Comparison of ENCODE assay signal across 10 mouse cellular contexts in the genomic region with DNA sequence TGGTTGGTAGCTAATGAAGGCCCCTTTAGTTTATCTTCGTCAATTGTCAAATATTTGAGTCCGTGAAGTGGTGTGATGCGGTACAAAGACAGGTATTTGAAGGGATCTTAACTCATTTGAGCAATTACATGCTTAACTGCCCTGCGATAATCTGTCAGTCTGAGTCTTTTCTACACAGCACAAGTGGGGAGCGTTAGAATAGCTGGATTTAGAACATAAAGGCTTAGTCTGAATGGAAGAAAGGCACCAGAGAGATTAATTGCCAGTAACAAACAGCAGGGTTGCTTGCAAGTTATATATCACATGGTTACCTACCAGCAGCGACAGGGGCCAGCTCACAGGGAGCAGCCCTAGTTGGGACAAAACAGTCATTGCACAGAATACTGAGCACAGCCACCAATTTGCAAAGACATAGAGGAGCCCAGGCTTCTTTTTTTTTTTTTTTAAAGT.
A peak's percentile ranks its signal among the peaks of the same experiment; 100 is the strongest.
DNase-seq lines count a peak whose midpoint lies in the region; ATAC-seq lines count a peak whose summit lies in the region.
"Had no signal": no experiment of that assay in that cellular context is flagged by ENCODE, and none has a peak within 500 bp of the region (broad histone marks: within the 10 kb centered on the region; RNA-seq: fewer than 3 reads in every experiment).

No protein-coding gene starts in this region.

- H3K27ac ChIP-seq in lung, embryonic 16.5 days (ENCODE audit: low read length), result no peak overlapping the region
- H3K27ac ChIP-seq in midbrain, embryonic 13.5 days, result no peak overlapping the region

- H3K27me3 ChIP-seq in lung, embryonic 16.5 days (ENCODE audit: control insufficient read depth, insufficient read depth, low read depth, low read length), result no peaks in the 10 kb centered on the region
- peaks cover 59% of the 10 kb centered on the region for H3K27me3 ChIP-seq in midbrain, embryonic 13.5 days

- ATAC-seq in lung, embryonic 16.5 days (ENCODE audit: low read depth), result no peak
- ATAC-seq in midbrain, embryonic 13.5 days, result peak; percentile 88

- intact Hi-C loops in left cerebral cortex, postnatal 4 days (cut with DNase I), result no loop called here

- H3K4me3 ChIP-seq in lung, embryonic 16.5 days (ENCODE audit: low read length), result no peak overlapping the region
- no peak overlapping the region for H3K4me3 ChIP-seq in midbrain, embryonic 13.5 days (replicated peaks)

- no peaks in the 10 kb centered on the region for H3K4me1 ChIP-seq in lung, embryonic 16.5 days (replicated peaks; ENCODE audit: control insufficient read depth, insufficient read depth, low read length)
- peaks cover 13% of the 10 kb centered on the region for H3K4me1 ChIP-seq in midbrain, embryonic 13.5 days (replicated peaks)

- DNase-seq in lung, postnatal 4 days, result no peak
- DNase-seq in forelimb bud, embryonic 11.5 days (ENCODE audit: low read depth, low spot score), result peak; percentile 19
- no peak for DNase-seq in frontal cortex, postnatal 14 days (ENCODE audit: low spot score in 2 of 2)
- no peak for DNase-seq in left cerebral cortex, postnatal 4 days
- no peak for DNase-seq in thymus, adult 18-20 months
- DNase-seq in T-cell, adult 2 months (ENCODE audit: low spot score), result no peak
- DNase-seq: liver; lung, postnatal 14 days had no signal

- H3K36me3 ChIP-seq in lung, embryonic 16.5 days (ENCODE audit: control insufficient read depth, insufficient read depth, low read length), result no peaks in the 10 kb centered on the region
- no peaks in the 10 kb centered on the region for H3K36me3 ChIP-seq in midbrain, embryonic 13.5 days

- H3K9ac ChIP-seq in lung, embryonic 16.5 days (ENCODE audit: low read length), result no peak overlapping the region
- H3K9ac ChIP-seq in midbrain, embryonic 13.5 days (replicated peaks), result peak overlapping the region; percentile 14; the same call in 1 of the 2 replicates

- 42% methylated on average over 6 of the region's 6 CpGs for WGBS in lung, embryonic 16.5 days
- WGBS in midbrain, embryonic 13.5 days, result 9% methylated on average over 6 of the region's 6 CpGs

- peak overlapping the region; percentile 5; the same call in 1 of the 2 replicates for H3K4me2 ChIP-seq in lung, embryonic 16.5 days (ENCODE audit: low read depth, low read length)
- peak overlapping the region; percentile 32 for H3K4me2 ChIP-seq in midbrain, embryonic 13.5 days (replicated peaks)

- H3K9me3 ChIP-seq in lung, embryonic 16.5 days (ENCODE audit: control insufficient read depth, low read length), result no peaks in the 10 kb centered on the region
- H3K9me3 ChIP-seq in midbrain, embryonic 13.5 days, result no peaks in the 10 kb centered on the region
